Mouse (Mus musculus) bone marrow macrophage, adult 2 months (primary cell): Measurements from ENCODE around the gene Col23a1. TPM values are rescaled to one million over a fixed set of nuclear protein-coding genes. Genes with fewer than 3 reads are reported as not detected.
A peak's percentile ranks its signal among the peaks of the same experiment; 100 is the strongest.
"Not testable (repeated sequence)": the region's sequence is repeated elsewhere in the genome, so short reads cannot be mapped to it uniquely, and the experiment has no call there.

Source experiments
- H3K27ac ChIP-seq: 2 replicates; pipeline ENCODE4 v1.5.1; 2012; ENCODE audit warnings: low read depth, low read length; ENCODE audit not compliant: insufficient read depth
- H3K4me1 ChIP-seq: 2 replicates; pipeline ENCODE4 v1.6.1; 2012; ENCODE audit warnings: low read length; ENCODE audit not compliant: control insufficient read depth, insufficient read depth
- H3K4me3 ChIP-seq: 2 replicates; pipeline ENCODE4 v1.5.1; 2012; ENCODE audit warnings: mild to moderate bottlenecking, low read length, moderate library complexity; ENCODE audit not compliant: insufficient read depth
- CTCF ChIP-seq: IDR thresholded peaks from 2 replicates; pipeline ENCODE4 v1.5.1; 2012; ENCODE audit warnings: low read depth, mild to moderate bottlenecking, low read length, moderate library complexity
- POLR2A ChIP-seq: IDR thresholded peaks from 2 replicates; pipeline ENCODE4 v1.6.1; 2012; ENCODE audit warnings: mild to moderate bottlenecking, low read depth, low read length, borderline replicate concordance
- polyA plus RNA-seq: library from polyadenylated mRNA; stranded (reverse); fragments of >200 nt; gene quantifications from 2 replicates; pipeline ENCODE4 v1.2.4, GENCODE M21; 2012; ENCODE audit not compliant: missing spikeins, insufficient read depth, insufficient read length

Gene Col23a1
- polyA plus RNA-seq, 1 experiment = 0.13 TPM

- Histone ChIP-seq H3K4me3 (no peak overlapping the region), H3K27ac (peak overlapping the region; percentile 13), H3K4me1 (peaks cover 19% of the 10 kb centered on the region)
- TF ChIP-seq POLR2A (no peak), CTCF (no peak)
Measured at GRCm38 (mm10) chr11:51595459-51596083, 305.9 kb downstream of the Col23a1 start.

DNA sequence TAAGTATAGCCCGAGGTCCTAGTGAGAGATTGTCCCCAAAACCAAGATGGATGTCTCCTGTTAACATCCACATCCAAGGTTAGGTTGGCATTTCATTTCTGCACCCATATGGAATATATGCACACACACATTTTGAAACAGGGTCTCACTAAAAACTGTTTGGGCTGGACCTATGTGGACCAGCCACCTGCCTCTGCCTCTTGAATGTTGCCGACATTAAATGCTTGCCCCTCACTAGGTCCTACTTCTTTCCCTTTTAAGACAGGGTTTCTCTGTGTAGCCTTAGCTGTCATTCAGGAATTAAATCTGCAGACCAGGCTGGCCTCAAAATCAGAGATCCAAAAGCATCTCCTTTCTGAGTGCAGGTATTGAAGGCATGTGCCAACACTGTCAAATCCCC, 307.8 kb downstream of the Col23a1 start:
- H3K4me1 ChIP-seq = peaks cover 17% of the 10 kb centered on the region
- no peak overlapping the region for H3K4me3 ChIP-seq
- no peak overlapping the region for H3K27ac ChIP-seq
- TF ChIP-seq CTCF (no peak), POLR2A (no peak)

DNA sequence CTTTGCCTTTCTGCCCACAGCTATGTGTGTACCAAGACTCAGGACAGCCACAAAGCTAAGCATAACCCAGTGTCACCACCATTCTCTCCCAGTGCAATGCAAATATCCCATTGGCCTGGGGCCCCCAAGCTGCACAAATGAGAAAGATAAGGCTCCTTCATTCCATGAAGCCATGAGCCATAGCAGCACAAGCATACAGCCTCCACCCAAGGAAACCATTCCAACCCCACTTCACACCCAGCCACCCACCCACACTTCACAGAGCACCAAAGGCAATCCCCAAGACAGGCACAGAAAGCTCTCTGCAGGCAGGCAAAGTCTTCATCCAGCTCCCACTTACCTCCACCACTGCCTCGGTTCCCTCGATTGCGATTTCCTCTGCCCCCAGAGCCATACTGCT, 312.5 kb downstream of the Col23a1 start:
- no peak overlapping the region for H3K27ac ChIP-seq
- peaks cover 6% of the 10 kb centered on the region for H3K4me1 ChIP-seq
- no peak for TF ChIP-seq POLR2A
- no peak for TF ChIP-seq CTCF
- no peak overlapping the region for H3K4me3 ChIP-seq

DNA sequence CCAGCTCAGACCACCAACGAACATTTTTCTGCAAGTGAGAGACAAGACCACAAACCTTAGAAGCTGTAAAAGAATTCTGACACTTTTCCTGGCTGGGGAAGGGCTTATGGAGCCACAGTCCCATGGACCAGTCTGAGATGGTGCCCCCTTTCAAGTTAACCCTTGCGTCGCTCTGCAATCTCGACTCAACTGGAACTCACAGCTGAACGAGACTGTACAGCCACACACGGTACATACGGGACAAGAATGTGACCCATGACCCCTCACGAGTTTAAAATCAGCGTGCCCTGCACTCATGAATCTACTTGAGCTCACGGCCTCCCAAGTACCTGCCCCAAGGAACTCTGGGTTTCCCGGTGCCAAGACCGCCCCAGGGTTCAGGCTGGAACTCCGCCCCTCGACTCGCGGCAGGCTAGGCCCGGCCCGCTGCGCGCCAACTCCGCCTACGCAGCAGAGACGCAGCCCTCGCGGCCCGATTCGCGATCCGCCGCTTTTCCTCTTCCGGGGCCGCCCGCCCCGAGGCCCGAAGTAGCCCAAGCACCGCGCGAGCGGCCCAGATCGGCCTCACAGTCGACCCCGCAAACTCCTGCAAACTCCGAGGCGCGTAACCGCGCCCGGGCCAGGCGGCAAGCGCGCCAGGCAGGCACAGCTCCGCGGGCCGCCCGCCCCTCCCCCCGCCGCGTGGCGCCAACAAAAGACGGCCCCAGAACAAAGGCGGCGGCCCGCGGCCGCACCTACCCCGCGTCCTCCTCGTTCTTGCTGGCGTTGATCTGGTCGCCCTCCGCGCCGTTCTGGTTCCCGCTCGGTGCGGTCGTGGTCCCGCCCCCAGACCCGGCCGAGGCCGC, 316.1 kb downstream of the Col23a1 start:
- peak overlapping the region; percentile 94 for H3K4me3 ChIP-seq
- TF ChIP-seq POLR2A (no peak), CTCF (no peak)
- peaks cover 9% of the 10 kb centered on the region for H3K4me1 ChIP-seq
- peak overlapping the region; percentile 89 for H3K27ac ChIP-seq

DNA sequence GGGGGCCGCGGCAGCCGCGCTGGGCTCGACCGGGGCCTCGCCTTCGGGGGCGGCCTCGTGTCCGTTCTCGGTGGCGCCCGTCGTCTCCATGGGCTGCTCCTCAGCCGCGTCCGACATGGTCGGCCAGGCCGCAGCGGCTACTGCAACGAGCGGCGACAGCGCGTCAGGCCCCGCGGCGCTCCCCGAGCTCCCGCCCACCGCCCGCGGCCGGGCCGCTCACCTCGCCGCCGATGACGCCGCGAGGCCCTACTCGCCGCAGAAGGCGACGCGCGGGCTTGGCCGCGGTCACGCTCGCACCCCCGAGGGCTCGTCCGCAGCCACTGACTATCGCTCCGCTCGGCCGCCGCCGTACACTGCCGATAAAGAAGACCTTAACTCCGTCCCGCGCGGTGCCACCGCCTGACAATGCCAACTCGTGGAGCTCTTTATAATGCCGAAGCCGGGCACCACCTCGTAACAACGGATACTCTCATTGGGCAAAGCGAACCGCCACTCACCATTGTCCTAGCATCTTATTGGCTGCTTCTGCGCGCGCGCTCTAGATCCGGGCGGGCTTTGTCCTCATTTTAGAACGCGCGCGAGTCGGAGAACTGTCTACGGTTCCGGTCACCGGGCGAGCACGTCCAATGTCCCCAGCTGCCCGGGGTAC, 316.9 kb downstream of the Col23a1 start, which contains the start of gene Hnrnpab:
Gene Hnrnpab, minus strand, starts transcription at position 401 of the 649 bp plus-strand sequence.
- H3K27ac ChIP-seq = peak within 1 kb of the TSS; percentile 89
- TF ChIP-seq POLR2A (peak; percentile 93), CTCF (no peak)
- H3K4me3 ChIP-seq = peak within 1 kb of the TSS; percentile 94
- peaks cover 9% of the 10 kb centered on the region for H3K4me1 ChIP-seq

DNA sequence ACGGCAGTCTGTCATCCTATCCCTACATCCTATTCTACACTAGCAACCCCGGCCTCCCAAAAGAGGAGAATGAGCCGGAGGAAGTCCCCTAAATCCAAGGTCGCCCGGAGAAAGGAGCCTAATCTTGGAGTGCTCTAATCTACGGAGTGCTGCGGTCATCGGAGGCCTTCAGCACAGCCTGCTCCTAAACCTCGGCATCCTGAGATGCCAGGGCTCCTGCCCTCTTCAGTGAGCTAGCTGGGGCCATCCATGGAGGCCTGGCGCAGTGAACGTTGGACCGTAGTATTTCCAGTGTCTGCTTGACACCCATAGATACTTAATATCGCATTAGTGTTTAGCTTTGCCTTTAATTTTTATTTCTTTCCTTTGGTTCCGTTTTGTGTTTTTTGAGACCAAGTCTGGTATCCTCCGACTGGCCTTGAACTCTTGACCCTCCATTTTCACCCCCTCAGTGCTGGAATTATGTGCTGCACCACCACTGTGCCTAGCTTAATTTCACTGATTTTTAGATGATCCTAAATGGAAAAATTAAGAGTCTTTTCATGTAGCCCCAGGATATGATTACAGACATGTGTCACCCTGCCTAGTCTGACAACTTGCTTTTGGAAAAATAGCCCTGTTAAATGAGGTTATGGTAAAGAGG, 317.5 kb downstream of the Col23a1 start:
- Histone ChIP-seq H3K4me1 (peaks cover 9% of the 10 kb centered on the region), H3K4me3 (peak overlapping the region; percentile 94), H3K27ac (peak overlapping the region; percentile 70)
- no peak for TF ChIP-seq POLR2A
- no peak for TF ChIP-seq CTCF

- TF ChIP-seq POLR2A = no peak
- Histone ChIP-seq H3K4me3 (no peak overlapping the region), H3K27ac (no peak overlapping the region), H3K4me1 (peaks cover 10% of the 10 kb centered on the region)
Measured at GRCm38 (mm10) chr11:51609266-51609909, 319.7 kb downstream of the Col23a1 start.

GRCm38 (mm10) chr11:51609940-51610339, 320.2 kb downstream of the Col23a1 start:
- H3K4me1 ChIP-seq = peaks cover 12% of the 10 kb centered on the region
- not testable (repeated sequence) for H3K27ac ChIP-seq, H3K4me3 ChIP-seq

DNA sequence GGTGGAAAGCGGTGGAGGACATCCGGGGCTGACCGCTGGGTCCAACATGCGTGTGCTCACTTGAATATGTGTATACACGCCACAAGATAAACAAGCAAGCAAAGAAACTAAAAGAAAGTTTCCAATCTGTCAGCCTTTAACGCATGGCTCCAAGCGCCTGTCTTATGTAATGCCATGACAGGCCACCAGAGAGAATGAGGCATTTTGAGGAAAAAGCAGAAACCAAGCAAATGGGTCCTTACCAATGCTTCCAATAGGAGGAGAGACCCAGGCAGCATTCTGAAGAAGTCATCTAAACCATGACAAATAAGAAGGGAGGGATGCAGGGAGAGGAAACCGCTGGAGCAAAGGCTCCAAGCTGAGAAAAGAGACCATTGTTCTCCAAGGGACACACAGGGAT, 324.5 kb downstream of the Col23a1 start:
- Histone ChIP-seq H3K27ac (no peak overlapping the region), H3K4me3 (no peak overlapping the region), H3K4me1 (peaks cover 18% of the 10 kb centered on the region)
- TF ChIP-seq CTCF (no peak), POLR2A (no peak)
